Mouse (Mus musculus) kidney, adult 11 months (tissue): ENCODE results near the gene G2e3.
A peak's percentile ranks its signal among the peaks of the same experiment; 100 is the strongest.

Experiments
- DNase-seq: peaks from one replicate; pipeline ENCODE4 v3.0.0; 2022

Gene G2e3

GRCm38 (mm10) chr12:51347988-51348697, at the start of gene G2e3:
Gene G2e3, plus strand, starts transcription at chr12:51348061.
- DNase-seq = peak; percentile 82

GRCm38 (mm10) chr12:51323604-51324003, 24.3 kb upstream of the G2e3 start:
- DNase-seq = no peak

- no peak for DNase-seq
Measured at GRCm38 (mm10) chr12:51326819-51327218, 21.0 kb upstream of the G2e3 start.

GRCm38 (mm10) chr12:51337014-51337413, 10.8 kb upstream of the G2e3 start:
- DNase-seq = no peak

- DNase-seq = peak; percentile 34
Measured at GRCm38 (mm10) chr12:51346121-51346520, 1.7 kb upstream of the G2e3 start.

- DNase-seq = no peak
Measured at GRCm38 (mm10) chr12:51348698-51348998, 787 bp downstream of the G2e3 start.

GRCm38 (mm10) chr12:51355296-51355695, 7.4 kb downstream of the G2e3 start:
- no peak for DNase-seq

GRCm38 (mm10) chr12:51361294-51361693, 13.4 kb downstream of the G2e3 start:
- DNase-seq = no peak

- no peak for DNase-seq
Measured at GRCm38 (mm10) chr12:51362898-51363297, 15.0 kb downstream of the G2e3 start.

GRCm38 (mm10) chr12:51368504-51368903, 20.6 kb downstream of the G2e3 start:
- no peak for DNase-seq

- peak; percentile 93 for DNase-seq
Measured at GRCm38 (mm10) chr12:51377003-51377887, 29.4 kb downstream of the G2e3 start, which contains the start of gene Scfd1. Gene Scfd1, plus strand, starts transcription at chr12:51377510.

GRCm38 (mm10) chr12:51377888-51378190, 30.0 kb downstream of the G2e3 start:
- no peak for DNase-seq

- DNase-seq = no peak
Measured at GRCm38 (mm10) chr12:51399871-51400270, 52.0 kb downstream of the G2e3 start.

GRCm38 (mm10) chr12:51402060-51402698, 54.3 kb downstream of the G2e3 start:
- DNase-seq = no peak

GRCm38 (mm10) chr12:51403987-51404586, 56.2 kb downstream of the G2e3 start:
- DNase-seq = no peak

- no peak for DNase-seq
Measured at GRCm38 (mm10) chr12:51411362-51411761, 63.5 kb downstream of the G2e3 start.
